Mouse (Mus musculus) bone marrow macrophage, adult 2 months (primary cell): ENCODE measurements around the gene Traf7.

Experiments used
- CTCF ChIP-seq: IDR thresholded peaks from 2 replicates; pipeline ENCODE4 v1.5.1; 2012; ENCODE audit warnings: low read depth, mild to moderate bottlenecking, low read length, moderate library complexity
- POLR2A ChIP-seq: IDR thresholded peaks from 2 replicates; pipeline ENCODE4 v1.6.1; 2012; ENCODE audit warnings: mild to moderate bottlenecking, low read depth, low read length, borderline replicate concordance

GRCm38 (mm10) chr17:24533099-24533992 is 5.6 kb upstream of the Traf7 start:
- TF ChIP-seq POLR2A (no peak), CTCF (no peak)
